Mouse (Mus musculus): Measurements from ENCODE around the gene Sord. TPM values are rescaled to one million over a fixed set of nuclear protein-coding genes. Genes with fewer than 3 reads are reported as not detected.

Sord gene
- polyA plus RNA-seq, 1 experiment = 23.0 TPM

DNA sequence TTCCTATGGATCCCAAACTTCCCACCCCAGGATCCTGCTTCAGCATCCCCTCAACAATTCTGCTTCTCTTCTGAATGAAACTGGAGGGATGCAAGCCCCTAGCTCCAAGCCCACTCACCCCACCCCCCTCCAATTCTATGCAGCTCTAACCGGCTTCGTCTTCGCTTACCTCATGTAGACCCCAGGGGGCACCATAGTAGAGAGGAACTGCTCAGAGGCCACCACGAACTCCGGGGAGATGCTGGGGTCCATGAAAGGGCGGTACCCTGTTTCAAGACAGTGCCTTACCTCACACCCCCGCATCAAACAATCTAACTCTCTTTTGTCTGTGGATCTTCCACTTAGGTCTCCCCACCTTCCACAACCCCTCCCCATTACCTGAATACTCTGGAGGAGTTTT, 60.4 kb downstream of the Sord start:
- no peaks in the 10 kb centered on the region for H3K36me3 ChIP-seq (ENCODE audit: control insufficient read depth, insufficient read depth)

GRCm38 (mm10) chr2:122297271-122298095, 62.9 kb downstream of the Sord start:
- no peak overlapping the region for H3K4me3 ChIP-seq (ENCODE audit: insufficient read depth, poor library complexity, severe bottlenecking)
- H3ac ChIP-seq (ENCODE audit: control insufficient read depth, insufficient read length, low read depth) = no peak overlapping the region
- H3K79me3 ChIP-seq (ENCODE audit: low read depth) = no peaks in the 10 kb centered on the region
- H3K79me2 ChIP-seq (ENCODE audit: control insufficient read depth, insufficient read depth) = no peaks in the 10 kb centered on the region
- TF ChIP-seq USF1 (IDR thresholded peaks at IDR 0.05; ENCODE audit: low read depth) (no peak), MYOD1 (IDR thresholded peaks at IDR 0.05; ENCODE audit: control insufficient read depth, insufficient read length, low read depth) (no peak), MAX (IDR thresholded peaks at IDR 0.05) (no peak), MYOG (IDR thresholded peaks at IDR 0.05; ENCODE audit: control insufficient read depth, extremely low read depth, insufficient read length) (no peak), FOSL1 (IDR thresholded peaks at IDR 0.05; ENCODE audit: insufficient read depth, low read length, poor library complexity, severe bottlenecking) (no peak), CTCF (IDR thresholded peaks at IDR 0.05; ENCODE audit: control insufficient read depth, insufficient read depth, insufficient read length) (no peak), CEBPB (IDR thresholded peaks at IDR 0.05; ENCODE audit: low read depth) (no peak)
- H3K27me3 ChIP-seq (ENCODE audit: control insufficient read depth, insufficient read depth, insufficient read length) = peaks cover 6% of the 10 kb centered on the region
- no peaks in the 10 kb centered on the region for H3K36me3 ChIP-seq (ENCODE audit: control insufficient read depth, insufficient read depth)

More for the DNA sequence above, 60.4 kb downstream of the Sord start:
- Histone ChIP-seq H3K79me2 (ENCODE audit: control insufficient read depth, insufficient read depth) (no peaks in the 10 kb centered on the region), H3K4me3 (ENCODE audit: insufficient read depth, poor library complexity, severe bottlenecking) (no peak overlapping the region), H3K27me3 (ENCODE audit: control insufficient read depth, insufficient read depth, insufficient read length) (peaks cover 6% of the 10 kb centered on the region), H3K79me3 (ENCODE audit: low read depth) (no peaks in the 10 kb centered on the region), H3ac (ENCODE audit: control insufficient read depth, insufficient read length, low read depth) (no peak overlapping the region)
- TF ChIP-seq MYOG (IDR thresholded peaks at IDR 0.05; ENCODE audit: control insufficient read depth, extremely low read depth, insufficient read length) (no peak), MYOD1 (IDR thresholded peaks at IDR 0.05; ENCODE audit: control insufficient read depth, insufficient read length, low read depth) (no peak), FOSL1 (IDR thresholded peaks at IDR 0.05; ENCODE audit: insufficient read depth, low read length, poor library complexity, severe bottlenecking) (no peak), MAX (IDR thresholded peaks at IDR 0.05) (no peak), CEBPB (IDR thresholded peaks at IDR 0.05; ENCODE audit: low read depth) (no peak), USF1 (IDR thresholded peaks at IDR 0.05; ENCODE audit: low read depth) (no peak), CTCF (IDR thresholded peaks at IDR 0.05; ENCODE audit: control insufficient read depth, insufficient read depth, insufficient read length) (no peak)

DNA sequence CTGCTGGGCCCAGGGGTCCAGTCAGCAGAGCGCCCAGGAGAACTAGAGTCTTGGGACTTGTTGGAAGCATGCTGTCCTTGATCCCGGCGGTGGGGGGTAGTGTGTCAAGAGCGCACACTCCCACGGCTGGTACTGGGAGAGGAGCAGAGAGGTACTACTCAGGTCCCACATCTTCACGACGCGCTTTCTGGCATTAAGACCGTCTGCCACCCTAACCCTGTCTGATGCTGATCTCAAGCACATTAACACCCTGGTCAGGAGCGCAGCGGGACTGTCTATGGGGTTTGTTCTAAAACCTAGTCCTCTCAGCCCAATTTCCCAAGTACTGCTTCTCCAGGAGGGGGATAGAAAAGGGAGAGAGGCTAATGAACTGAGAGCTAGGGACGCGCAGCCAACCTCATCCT, 63.5 kb downstream of the Sord start, which contains the start of gene Duox2:
Gene Duox2 (minus strand): TSS at position 354 of the 404 bp plus-strand sequence.
- no peak for TF ChIP-seq MYOG (IDR thresholded peaks at IDR 0.05; ENCODE audit: control insufficient read depth, extremely low read depth, insufficient read length)
- TF ChIP-seq CTCF (IDR thresholded peaks at IDR 0.05; ENCODE audit: control insufficient read depth, insufficient read depth, insufficient read length) = no peak
- TF ChIP-seq MAX (IDR thresholded peaks at IDR 0.05) = no peak
- TF ChIP-seq MYOD1 (IDR thresholded peaks at IDR 0.05; ENCODE audit: control insufficient read depth, insufficient read length, low read depth) = no peak
- no peak for TF ChIP-seq CEBPB (IDR thresholded peaks at IDR 0.05; ENCODE audit: low read depth)
- no peak for TF ChIP-seq FOSL1 (IDR thresholded peaks at IDR 0.05; ENCODE audit: insufficient read depth, low read length, poor library complexity, severe bottlenecking)
- no peak for TF ChIP-seq USF1 (IDR thresholded peaks at IDR 0.05; ENCODE audit: low read depth)
- Histone ChIP-seq H3K79me3 (ENCODE audit: low read depth) (no peaks in the 10 kb centered on the region), H3ac (ENCODE audit: control insufficient read depth, insufficient read length, low read depth) (no peak within 1 kb of the TSS), H3K27me3 (ENCODE audit: control insufficient read depth, insufficient read depth, insufficient read length) (peaks cover 6% of the 10 kb centered on the region), H3K79me2 (ENCODE audit: control insufficient read depth, insufficient read depth) (no peaks in the 10 kb centered on the region), H3K36me3 (ENCODE audit: control insufficient read depth, insufficient read depth) (no peaks in the 10 kb centered on the region), H3K4me3 (ENCODE audit: insufficient read depth, poor library complexity, severe bottlenecking) (no peak within 1 kb of the TSS)

DNA sequence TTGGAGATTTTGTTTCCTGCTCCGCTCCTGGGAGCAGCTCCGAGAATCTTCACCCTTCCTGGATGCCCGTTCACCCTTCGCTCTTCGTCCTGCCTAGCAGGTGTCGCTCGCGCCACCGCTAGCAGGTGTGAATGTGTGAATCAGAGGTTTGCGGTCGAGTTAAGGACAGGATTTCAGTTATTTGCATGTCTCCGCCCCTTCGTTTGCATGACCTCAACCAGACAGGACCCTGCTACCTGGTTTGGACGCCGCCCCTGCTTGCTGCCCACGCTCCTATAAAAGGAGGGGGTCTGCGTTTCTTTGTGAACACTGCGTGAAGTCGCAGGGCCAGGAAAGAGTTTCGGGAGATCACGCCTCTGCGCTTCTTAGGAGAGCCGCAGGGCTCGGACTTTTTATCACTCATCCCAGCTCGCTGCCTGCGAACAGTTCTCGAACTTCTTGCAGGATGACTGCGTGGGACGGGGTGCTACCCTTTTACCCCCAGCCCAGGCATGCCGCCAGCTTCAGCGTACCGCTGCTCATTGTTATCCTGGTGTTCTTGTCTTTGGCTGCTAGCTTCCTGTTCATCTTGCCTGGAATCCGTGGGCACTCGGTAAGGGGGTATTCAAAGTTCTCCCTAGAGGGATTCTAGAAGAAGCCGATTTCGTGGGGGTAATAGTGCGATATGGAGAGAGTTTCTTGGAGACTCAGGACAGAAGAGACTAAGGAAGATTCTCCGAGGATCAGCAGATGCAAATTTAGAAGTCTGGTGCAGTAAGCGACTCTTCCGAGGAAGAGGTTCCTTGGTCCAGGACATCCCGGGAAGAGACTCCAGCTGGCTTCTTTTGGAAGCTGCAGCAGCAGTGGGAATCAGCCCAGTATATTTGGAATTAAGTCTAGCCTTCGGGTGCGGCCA, 64.3 kb downstream of the Sord start, which contains the start of gene Duoxa2:
Gene Duoxa2 (plus strand): TSS at position 305 of the 895 bp plus-strand sequence.
- peak; percentile 19 for TF ChIP-seq MYOD1 (IDR thresholded peaks at IDR 0.05; ENCODE audit: control insufficient read depth, insufficient read length, low read depth)
- no peak for TF ChIP-seq FOSL1 (IDR thresholded peaks at IDR 0.05; ENCODE audit: insufficient read depth, low read length, poor library complexity, severe bottlenecking)
- H3K79me3 ChIP-seq (ENCODE audit: low read depth) = no peaks in the 10 kb centered on the region
- peaks cover 6% of the 10 kb centered on the region for H3K27me3 ChIP-seq (ENCODE audit: control insufficient read depth, insufficient read depth, insufficient read length)
- H3K4me3 ChIP-seq (ENCODE audit: insufficient read depth, poor library complexity, severe bottlenecking) = no peak within 1 kb of the TSS
- no peak within 1 kb of the TSS for H3ac ChIP-seq (ENCODE audit: control insufficient read depth, insufficient read length, low read depth)
- no peaks in the 10 kb centered on the region for H3K36me3 ChIP-seq (ENCODE audit: control insufficient read depth, insufficient read depth)
- H3K79me2 ChIP-seq (ENCODE audit: control insufficient read depth, insufficient read depth) = no peaks in the 10 kb centered on the region

DNA sequence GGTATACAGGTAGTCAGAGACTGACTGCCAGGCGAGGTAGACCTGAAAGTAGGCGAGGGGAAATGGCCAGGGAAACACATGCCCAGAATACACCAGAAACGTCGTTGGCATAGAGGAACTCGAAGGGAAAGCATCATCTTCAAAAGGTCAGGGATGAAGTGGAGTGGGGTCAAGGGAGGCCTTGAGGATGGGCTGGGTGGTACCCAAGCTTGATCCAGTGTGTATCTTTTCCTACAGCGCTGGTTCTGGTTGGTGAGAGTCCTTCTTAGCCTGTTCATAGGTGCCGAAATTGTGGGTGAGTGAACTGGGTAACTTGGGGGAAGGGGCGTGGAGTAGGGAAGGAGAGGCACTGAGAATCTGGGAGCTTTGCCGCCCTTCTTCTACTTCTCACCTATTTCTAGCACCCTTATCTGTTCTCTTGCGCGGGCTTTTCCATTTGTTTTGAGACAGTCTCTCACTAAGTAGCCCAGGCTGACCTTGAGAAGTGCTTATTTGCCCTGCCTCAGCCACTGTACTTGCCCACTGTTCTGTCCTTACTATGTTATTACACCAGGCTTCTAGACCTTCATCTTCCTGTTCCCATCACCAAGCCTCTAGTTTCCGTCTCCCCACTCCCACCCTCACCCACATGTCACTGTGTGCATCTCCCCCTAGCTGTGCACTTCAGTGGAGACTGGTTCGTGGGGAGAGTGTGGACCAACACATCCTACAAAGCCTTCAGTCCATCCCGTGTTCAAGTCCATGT, 65.5 kb downstream of the Sord start:
- Histone ChIP-seq H3K36me3 (ENCODE audit: control insufficient read depth, insufficient read depth) (no peaks in the 10 kb centered on the region), H3K79me3 (ENCODE audit: low read depth) (no peaks in the 10 kb centered on the region), H3K79me2 (ENCODE audit: control insufficient read depth, insufficient read depth) (no peaks in the 10 kb centered on the region), H3ac (ENCODE audit: control insufficient read depth, insufficient read length, low read depth) (no peak overlapping the region), H3K4me3 (ENCODE audit: insufficient read depth, poor library complexity, severe bottlenecking) (no peak overlapping the region), H3K27me3 (ENCODE audit: control insufficient read depth, insufficient read depth, insufficient read length) (peaks cover 6% of the 10 kb centered on the region)
- TF ChIP-seq MYOD1 (IDR thresholded peaks at IDR 0.05; ENCODE audit: control insufficient read depth, insufficient read length, low read depth) (no peak), MYOG (IDR thresholded peaks at IDR 0.05; ENCODE audit: control insufficient read depth, extremely low read depth, insufficient read length) (no peak), MAX (IDR thresholded peaks at IDR 0.05) (no peak), CTCF (IDR thresholded peaks at IDR 0.05; ENCODE audit: control insufficient read depth, insufficient read depth, insufficient read length) (no peak), CEBPB (IDR thresholded peaks at IDR 0.05; ENCODE audit: low read depth) (no peak), USF1 (IDR thresholded peaks at IDR 0.05; ENCODE audit: low read depth) (no peak), FOSL1 (IDR thresholded peaks at IDR 0.05; ENCODE audit: insufficient read depth, low read length, poor library complexity, severe bottlenecking) (no peak)
